Mouse (Mus musculus): ENCODE results near the gene Acr. TPM values are rescaled to one million over a fixed set of nuclear protein-coding genes. Genes with fewer than 3 reads are reported as not detected.

Acr gene
- polyA plus RNA-seq, 1 experiment from 2014 or later, result 0.43 TPM

GRCm38 (mm10) chr15:89526776-89527325 lies 41.3 kb upstream of the Acr start:
- H3K27ac ChIP-seq (ENCODE audit: low read depth), result no peak overlapping the region
- no peak overlapping the region for H3K4me3 ChIP-seq (ENCODE audit: low read depth, low read length)
- no peak for DNase-seq (ENCODE audit: low spot score)
- H3K36me3 ChIP-seq (ENCODE audit: control insufficient read depth, insufficient read depth, low read length), result no peaks in the 10 kb centered on the region
- no peak for ATAC-seq (replicated peaks; ENCODE audit: low FRiP score, low TSS enrichment, low read depth)
- no peaks in the 10 kb centered on the region for H3K9me3 ChIP-seq (ENCODE audit: control insufficient read depth, low read length)
- no peak overlapping the region for H3K9ac ChIP-seq (ENCODE audit: low read length)
- H3K4me2 ChIP-seq (ENCODE audit: low read length), result no peak overlapping the region
- H3K4me1 ChIP-seq (replicated peaks; ENCODE audit: control insufficient read depth, insufficient read depth, low read length), result no peaks in the 10 kb centered on the region
- WGBS, result 93% methylated on average over 19 of the region's 19 CpGs
- peaks cover 23% of the 10 kb centered on the region for H3K27me3 ChIP-seq (replicated peaks; ENCODE audit: control insufficient read depth, insufficient read depth, low read length)

GRCm38 (mm10) chr15:89527466-89527865 lies 40.7 kb upstream of the Acr start:
- H3K9ac ChIP-seq (ENCODE audit: low read length), result no peak overlapping the region
- no peaks in the 10 kb centered on the region for H3K9me3 ChIP-seq (ENCODE audit: control insufficient read depth, low read length)
- no peaks in the 10 kb centered on the region; the same call in 1 of the 2 replicates for H3K4me1 ChIP-seq (replicated peaks; ENCODE audit: control insufficient read depth, insufficient read depth, low read length)
- no peak overlapping the region for H3K4me3 ChIP-seq (ENCODE audit: low read depth, low read length)
- ATAC-seq (replicated peaks; ENCODE audit: low FRiP score, low TSS enrichment, low read depth) (no peak), DNase-seq (ENCODE audit: low spot score) (no peak)
- no peak overlapping the region for H3K4me2 ChIP-seq (ENCODE audit: low read length)
- H3K27me3 ChIP-seq (replicated peaks; ENCODE audit: control insufficient read depth, insufficient read depth, low read length), result peaks cover 18% of the 10 kb centered on the region
- WGBS, result 80% methylated on average over 7 of the region's 7 CpGs
- no peaks in the 10 kb centered on the region for H3K36me3 ChIP-seq (ENCODE audit: control insufficient read depth, insufficient read depth, low read length)
- no peak overlapping the region for H3K27ac ChIP-seq (ENCODE audit: low read depth)

- H3K36me3 ChIP-seq (ENCODE audit: control insufficient read depth, insufficient read depth, low read length), result no peaks in the 10 kb centered on the region
- DNase-seq (ENCODE audit: low spot score), result no peak
- peaks cover 10% of the 10 kb centered on the region for H3K27me3 ChIP-seq (replicated peaks; ENCODE audit: control insufficient read depth, insufficient read depth, low read length)
- H3K9me3 ChIP-seq (ENCODE audit: control insufficient read depth, low read length), result no peaks in the 10 kb centered on the region
- WGBS, result 83% methylated on average over 18 of the region's 18 CpGs
- no peak overlapping the region for H3K9ac ChIP-seq (ENCODE audit: low read length)
- H3K4me1 ChIP-seq (replicated peaks; ENCODE audit: control insufficient read depth, insufficient read depth, low read length), result no peaks in the 10 kb centered on the region; the same call in 1 of the 2 replicates
- ATAC-seq (replicated peaks; ENCODE audit: low FRiP score, low TSS enrichment, low read depth), result no peak
- H3K4me3 ChIP-seq (ENCODE audit: low read depth, low read length), result no peak overlapping the region
- no peak overlapping the region for H3K27ac ChIP-seq (ENCODE audit: low read depth)
- no peak overlapping the region for H3K4me2 ChIP-seq (ENCODE audit: low read length)
Measured at GRCm38 (mm10) chr15:89528201-89528850, 39.8 kb upstream of the Acr start.

- DNase-seq (ENCODE audit: low spot score), result no peak
- no peak for ATAC-seq (replicated peaks; ENCODE audit: low FRiP score, low TSS enrichment, low read depth)
- WGBS, result 93% methylated on average over 10 of the region's 10 CpGs
Measured at GRCm38 (mm10) chr15:89528923-89529322, 39.2 kb upstream of the Acr start.

GRCm38 (mm10) chr15:89530336-89530735 lies 37.8 kb upstream of the Acr start:
- H3K9ac ChIP-seq (ENCODE audit: low read length), result no peak overlapping the region
- H3K4me1 ChIP-seq (replicated peaks; ENCODE audit: control insufficient read depth, insufficient read depth, low read length), result no peaks in the 10 kb centered on the region; the same call in 1 of the 2 replicates
- no peaks in the 10 kb centered on the region for H3K9me3 ChIP-seq (ENCODE audit: control insufficient read depth, low read length)
- DNase-seq (ENCODE audit: low spot score) (peak; percentile 89), ATAC-seq (replicated peaks; ENCODE audit: low FRiP score, low TSS enrichment, low read depth) (no peak)
- H3K36me3 ChIP-seq (ENCODE audit: control insufficient read depth, insufficient read depth, low read length), result no peaks in the 10 kb centered on the region; the same call in 1 of the 2 replicates
- H3K4me2 ChIP-seq (ENCODE audit: low read length), result no peak overlapping the region
- H3K27ac ChIP-seq (ENCODE audit: low read depth), result no peak overlapping the region
- WGBS, result 5% methylated on average over 4 of the region's 4 CpGs
- H3K27me3 ChIP-seq (replicated peaks; ENCODE audit: control insufficient read depth, insufficient read depth, low read length), result no peaks in the 10 kb centered on the region
- H3K4me3 ChIP-seq (ENCODE audit: low read depth, low read length), result no peak overlapping the region

More at GRCm38 (mm10) chr15:89528923-89529322, 39.2 kb upstream of the Acr start:
- peaks cover 9% of the 10 kb centered on the region for H3K27me3 ChIP-seq (replicated peaks; ENCODE audit: control insufficient read depth, insufficient read depth, low read length)
- no peaks in the 10 kb centered on the region for H3K36me3 ChIP-seq (ENCODE audit: control insufficient read depth, insufficient read depth, low read length)
- H3K4me1 ChIP-seq (replicated peaks; ENCODE audit: control insufficient read depth, insufficient read depth, low read length), result no peaks in the 10 kb centered on the region; the same call in 1 of the 2 replicates
- H3K4me2 ChIP-seq (ENCODE audit: low read length), result no peak overlapping the region
- H3K9me3 ChIP-seq (ENCODE audit: control insufficient read depth, low read length), result no peaks in the 10 kb centered on the region
- H3K4me3 ChIP-seq (ENCODE audit: low read depth, low read length), result no peak overlapping the region
- H3K9ac ChIP-seq (ENCODE audit: low read length), result no peak overlapping the region
- H3K27ac ChIP-seq (ENCODE audit: low read depth), result no peak overlapping the region

- Histone ChIP-seq H3K9ac (ENCODE audit: low read length) (no peak overlapping the region), H3K27me3 (replicated peaks; ENCODE audit: control insufficient read depth, insufficient read depth, low read length) (no peaks in the 10 kb centered on the region), H3K4me3 (ENCODE audit: low read depth, low read length) (no peak overlapping the region), H3K36me3 (ENCODE audit: control insufficient read depth, insufficient read depth, low read length) (no peaks in the 10 kb centered on the region; the same call in 1 of the 2 replicates), H3K4me2 (ENCODE audit: low read length) (no peak overlapping the region), H3K4me1 (replicated peaks; ENCODE audit: control insufficient read depth, insufficient read depth, low read length) (no peaks in the 10 kb centered on the region; the same call in 1 of the 2 replicates), H3K27ac (ENCODE audit: low read depth) (no peak overlapping the region), H3K9me3 (ENCODE audit: control insufficient read depth, low read length) (no peaks in the 10 kb centered on the region)
- 92% methylated on average over 5 of the region's 5 CpGs for WGBS
- ATAC-seq (replicated peaks; ENCODE audit: low FRiP score, low TSS enrichment, low read depth), result no peak
- no peak for DNase-seq (ENCODE audit: low spot score)
Measured at GRCm38 (mm10) chr15:89531399-89531798, 36.7 kb upstream of the Acr start.

GRCm38 (mm10) chr15:89532026-89532923 lies 35.9 kb upstream of the Acr start:
- no peak overlapping the region for H3K27ac ChIP-seq (ENCODE audit: low read depth)
- peak overlapping the region; percentile 34; the same call in 1 of the 2 replicates for H3K4me2 ChIP-seq (ENCODE audit: low read length)
- ATAC-seq (replicated peaks; ENCODE audit: low FRiP score, low TSS enrichment, low read depth) (peak; percentile 37; the same call in 1 of the 2 replicates), DNase-seq (ENCODE audit: low spot score) (peak; percentile 77)
- WGBS, result 27% methylated on average over 29 of the region's 29 CpGs
- H3K4me3 ChIP-seq (ENCODE audit: low read depth, low read length), result no peak overlapping the region
- H3K27me3 ChIP-seq (replicated peaks; ENCODE audit: control insufficient read depth, insufficient read depth, low read length), result no peaks in the 10 kb centered on the region
- H3K9me3 ChIP-seq (ENCODE audit: control insufficient read depth, low read length), result no peaks in the 10 kb centered on the region
- H3K36me3 ChIP-seq (ENCODE audit: control insufficient read depth, insufficient read depth, low read length), result no peaks in the 10 kb centered on the region; the same call in 1 of the 2 replicates
- H3K4me1 ChIP-seq (replicated peaks; ENCODE audit: control insufficient read depth, insufficient read depth, low read length), result no peaks in the 10 kb centered on the region; the same call in 1 of the 2 replicates
- no peak overlapping the region for H3K9ac ChIP-seq (ENCODE audit: low read length)

Data from intestine, embryonic 14.5 days (tissue).